Mouse (Mus musculus): ENCODE results near the gene Cenpo. TPM values are rescaled to one million over a fixed set of nuclear protein-coding genes. Genes with fewer than 3 reads are reported as not detected.

Cenpo gene
- polyA plus RNA-seq, 1 experiment, result 6.5 TPM

DNA sequence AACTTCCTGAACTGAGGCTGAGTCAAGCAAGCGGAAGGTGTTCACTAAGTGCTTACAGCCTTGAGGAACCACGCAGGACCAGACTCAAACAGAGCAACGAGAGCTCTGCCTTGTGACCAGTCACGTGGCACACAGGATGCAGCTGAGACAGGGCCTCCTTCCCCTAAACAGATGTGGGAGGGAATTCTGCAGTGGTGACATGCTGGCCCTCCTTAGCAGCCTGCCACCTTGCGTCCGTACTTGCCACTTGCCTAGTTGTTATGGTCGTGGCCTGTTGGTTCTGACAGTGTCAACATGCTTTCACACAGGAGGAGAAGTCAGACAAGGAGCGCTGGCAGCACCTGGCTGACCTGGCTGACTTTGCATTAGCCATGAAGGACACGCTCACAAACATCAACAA, 22.9 kb downstream of the Cenpo start:
- H3K4me3 ChIP-seq (ENCODE audit: insufficient read depth, low read depth, low read length), result no peak overlapping the region
- no peak overlapping the region for H3K27ac ChIP-seq (replicated peaks; ENCODE audit: low read depth, low read length)
- H3K4me1 ChIP-seq (ENCODE audit: control insufficient read depth, insufficient read depth, insufficient read length, low read length), result no peaks in the 10 kb centered on the region

DNA sequence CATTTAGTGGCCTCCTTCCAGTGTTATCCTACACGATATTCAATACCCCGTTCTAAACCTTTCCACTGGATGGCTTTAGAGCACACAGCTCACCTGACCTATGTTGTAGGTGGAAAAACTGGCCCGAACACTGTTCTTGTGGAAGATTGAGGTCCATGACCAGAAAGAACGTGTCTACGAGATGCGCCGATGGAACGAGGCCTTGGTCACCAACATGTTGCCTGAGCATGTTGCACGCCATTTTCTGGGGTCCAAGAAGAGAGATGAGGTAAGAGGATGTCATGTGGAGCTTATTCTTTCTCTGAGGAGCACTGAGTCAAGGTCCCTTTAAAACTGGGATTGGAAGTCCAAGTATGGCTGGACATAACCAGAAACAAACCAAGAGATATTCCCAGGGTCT, 24.9 kb downstream of the Cenpo start:
- Histone ChIP-seq H3K27ac (replicated peaks; ENCODE audit: low read depth, low read length) (no peak overlapping the region), H3K4me3 (ENCODE audit: insufficient read depth, low read depth, low read length) (no peak overlapping the region), H3K4me1 (ENCODE audit: control insufficient read depth, insufficient read depth, insufficient read length, low read length) (no peaks in the 10 kb centered on the region)

DNA sequence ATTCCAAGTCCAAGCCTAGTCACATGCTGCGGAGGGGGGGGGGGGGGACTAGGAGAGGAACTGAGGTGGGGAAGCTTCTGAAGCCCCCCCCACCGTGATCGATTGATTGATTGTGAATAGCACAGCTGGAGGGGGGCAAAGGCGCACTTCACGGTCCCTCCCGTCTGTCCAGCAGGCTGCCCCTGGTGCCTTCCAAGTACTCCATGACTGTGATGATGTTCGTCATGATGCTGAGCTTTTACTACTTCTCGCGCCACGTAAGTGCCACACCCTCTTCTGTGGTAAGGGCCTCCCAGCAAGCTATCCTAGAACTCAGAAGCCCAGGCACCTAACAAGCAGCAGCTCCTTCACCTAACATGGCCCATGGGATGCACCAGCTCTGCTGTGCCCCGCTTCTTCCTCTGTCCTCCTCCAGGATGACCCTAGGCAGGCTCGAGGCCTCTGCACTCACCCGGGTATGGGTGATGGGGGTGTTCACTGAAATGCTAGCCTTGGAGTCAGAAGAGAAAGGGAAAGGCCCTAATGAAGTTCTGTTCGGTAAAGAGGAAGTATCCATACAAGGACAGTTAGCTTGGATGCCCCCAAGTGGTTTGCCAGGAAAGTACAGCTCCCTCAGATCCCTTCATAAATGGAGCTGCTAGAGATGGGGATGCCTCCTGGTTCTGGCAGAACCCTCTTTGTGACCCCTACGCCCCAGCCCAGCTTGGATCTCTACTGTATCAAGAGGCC, 25.5 kb downstream of the Cenpo start:
- no peaks in the 10 kb centered on the region for H3K4me1 ChIP-seq (ENCODE audit: control insufficient read depth, insufficient read depth, insufficient read length, low read length)
- no peak overlapping the region for H3K27ac ChIP-seq (replicated peaks; ENCODE audit: low read depth, low read length)
- H3K4me3 ChIP-seq (ENCODE audit: insufficient read depth, low read depth, low read length), result no peak overlapping the region

DNA sequence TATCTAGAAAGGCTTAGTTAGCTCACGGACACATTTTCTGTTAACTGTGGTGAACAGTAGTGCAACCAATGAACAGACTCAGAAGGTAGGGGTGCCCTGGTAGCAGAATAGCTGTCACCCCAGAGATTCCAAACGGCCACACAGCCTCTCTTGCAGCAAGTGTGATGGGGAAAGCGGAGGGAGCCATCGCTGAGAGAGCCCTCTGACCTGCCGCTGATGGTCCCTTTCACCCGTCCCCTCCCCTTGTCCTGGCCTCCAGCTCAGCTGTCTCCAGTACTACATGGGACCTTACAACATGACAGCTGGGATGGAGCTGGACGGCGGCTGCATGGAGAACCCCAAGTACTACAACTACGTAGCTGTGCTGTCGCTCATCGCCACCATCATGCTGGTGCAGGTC, 28.0 kb downstream of the Cenpo start:
- Histone ChIP-seq H3K27ac (replicated peaks; ENCODE audit: low read depth, low read length) (no peak overlapping the region), H3K4me3 (ENCODE audit: insufficient read depth, low read depth, low read length) (no peak overlapping the region), H3K4me1 (ENCODE audit: control insufficient read depth, insufficient read depth, insufficient read length, low read length) (no peaks in the 10 kb centered on the region)

DNA sequence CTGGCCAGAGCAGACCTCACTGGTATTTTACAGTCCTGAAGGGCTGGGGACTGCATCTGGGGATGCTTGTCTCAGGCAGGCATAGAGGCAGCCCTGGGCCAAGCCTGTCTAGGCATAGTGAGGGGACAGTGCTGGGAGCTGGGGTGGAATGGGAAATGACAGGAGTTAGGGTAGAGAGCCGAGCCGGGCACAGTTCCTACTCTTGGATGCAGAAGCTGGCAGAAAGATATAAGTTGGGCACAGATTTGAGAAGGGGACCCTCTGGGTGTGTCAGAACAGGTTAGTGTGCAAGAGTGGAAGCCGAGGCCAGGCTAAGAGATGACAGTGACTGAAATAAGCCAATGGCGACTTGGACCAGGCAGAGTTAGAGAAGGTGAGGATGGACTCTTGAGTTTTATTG, 31.9 kb downstream of the Cenpo start:
- no peak overlapping the region for H3K27ac ChIP-seq (replicated peaks; ENCODE audit: low read depth, low read length)
- no peaks in the 10 kb centered on the region for H3K4me1 ChIP-seq (ENCODE audit: control insufficient read depth, insufficient read depth, insufficient read length, low read length)
- no peak overlapping the region for H3K4me3 ChIP-seq (ENCODE audit: insufficient read depth, low read depth, low read length)

DNA sequence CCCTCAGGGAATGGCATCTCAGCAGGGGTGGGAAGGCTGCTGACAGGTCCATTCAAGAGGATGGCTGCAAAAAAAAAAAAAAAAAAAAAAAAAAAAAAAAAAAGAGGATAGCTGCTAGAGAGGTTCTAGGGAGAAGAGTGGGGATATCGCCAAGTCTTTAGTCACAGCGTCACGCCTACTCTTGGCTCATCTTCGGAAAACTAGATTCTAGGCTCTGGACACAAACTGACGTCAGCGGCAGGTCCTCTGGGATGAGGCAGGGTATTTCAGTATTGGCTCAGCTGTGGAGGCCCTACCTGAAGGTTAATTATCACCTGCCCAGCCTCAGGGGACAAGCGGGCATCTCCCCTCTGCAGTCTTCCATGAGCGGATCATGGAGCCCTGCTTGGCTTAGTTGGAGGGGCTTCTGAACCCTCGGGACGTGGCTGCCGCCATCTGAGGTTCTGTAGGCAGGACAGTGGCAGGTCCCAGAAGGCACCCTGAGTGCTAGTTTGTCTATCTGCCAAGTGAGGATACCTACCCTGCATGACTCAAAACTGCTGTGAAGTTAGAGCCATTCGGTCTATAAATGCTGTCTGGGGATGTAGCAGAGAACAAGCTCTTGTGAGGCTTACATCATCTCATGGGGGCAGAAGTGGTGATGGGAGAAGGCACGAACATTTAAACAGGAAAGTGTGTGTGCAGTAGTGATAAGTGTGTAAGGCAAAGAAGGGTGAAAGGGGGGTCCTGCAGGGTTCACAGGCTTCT, 32.5 kb downstream of the Cenpo start:
- Histone ChIP-seq H3K27ac (replicated peaks; ENCODE audit: low read depth, low read length) (no peak overlapping the region), H3K4me3 (ENCODE audit: insufficient read depth, low read depth, low read length) (no peak overlapping the region), H3K4me1 (ENCODE audit: control insufficient read depth, insufficient read depth, insufficient read length, low read length) (no peaks in the 10 kb centered on the region)

DNA sequence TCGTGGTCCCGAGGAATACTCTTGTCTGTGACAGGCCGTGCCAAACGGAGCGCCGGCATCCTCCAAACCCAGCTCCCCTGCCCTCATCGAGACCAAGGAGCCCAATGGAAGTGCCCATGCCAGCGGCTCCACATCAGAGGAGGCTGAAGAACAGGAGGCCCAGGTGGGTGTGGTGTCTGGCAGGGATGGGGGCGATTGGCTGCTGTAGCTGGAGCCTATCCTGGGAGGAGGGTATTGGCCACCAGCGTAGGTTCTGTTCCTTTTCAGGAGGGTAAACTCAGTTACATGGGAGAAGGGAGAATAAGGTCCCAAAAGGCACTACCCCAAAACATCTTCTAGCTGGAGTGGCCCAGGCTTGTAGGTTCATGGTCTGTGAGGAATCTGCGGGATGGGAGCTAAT, 34.8 kb downstream of the Cenpo start:
- Histone ChIP-seq H3K4me1 (ENCODE audit: control insufficient read depth, insufficient read depth, insufficient read length, low read length) (peaks cover under 1% of the 10 kb centered on the region; the same call in 1 of the 2 replicates), H3K27ac (replicated peaks; ENCODE audit: low read depth, low read length) (no peak overlapping the region), H3K4me3 (ENCODE audit: insufficient read depth, low read depth, low read length) (no peak overlapping the region)

DNA sequence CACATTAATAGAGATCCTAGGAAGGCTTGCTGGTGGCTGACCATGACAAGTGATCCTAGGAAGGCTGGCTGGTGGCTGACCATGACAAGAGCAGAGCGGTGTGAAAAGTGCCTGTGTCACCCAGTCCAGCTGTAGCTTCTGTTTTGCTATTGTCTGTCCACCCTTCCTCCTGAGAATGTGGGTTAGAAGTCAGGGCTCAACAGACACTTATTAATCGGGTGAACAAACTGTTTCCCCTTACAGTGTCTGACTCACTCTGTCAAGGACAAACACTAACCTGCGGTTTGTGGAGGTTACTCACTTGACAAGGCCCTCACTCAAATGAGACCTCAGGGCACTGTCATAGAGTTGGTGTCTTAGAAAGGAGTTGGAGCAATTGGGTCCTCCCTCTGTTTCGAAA, 35.4 kb downstream of the Cenpo start:
- Histone ChIP-seq H3K27ac (replicated peaks; ENCODE audit: low read depth, low read length) (no peak overlapping the region), H3K4me3 (ENCODE audit: insufficient read depth, low read depth, low read length) (no peak overlapping the region), H3K4me1 (ENCODE audit: control insufficient read depth, insufficient read depth, insufficient read length, low read length) (peaks cover 5% of the 10 kb centered on the region)

DNA sequence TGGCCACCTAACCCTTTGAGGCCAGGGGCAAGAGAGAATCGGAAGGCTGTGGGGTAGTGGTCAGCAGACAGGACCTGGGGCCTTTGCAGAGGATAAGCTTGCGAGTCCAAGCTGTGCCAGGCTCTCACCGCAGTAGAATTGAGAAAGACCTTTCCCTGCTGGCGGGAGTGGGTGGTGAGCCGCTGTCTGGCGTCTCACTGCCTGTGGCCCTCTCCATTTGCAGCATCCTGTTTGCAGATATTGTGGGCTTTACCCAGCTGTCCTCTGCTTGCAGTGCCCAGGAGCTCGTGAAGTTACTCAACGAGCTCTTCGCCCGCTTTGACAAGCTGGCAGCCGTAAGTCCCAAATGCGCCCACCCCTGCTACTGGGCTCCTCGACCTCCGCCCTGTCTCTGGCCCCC, 39.5 kb downstream of the Cenpo start:
- no peak overlapping the region for H3K27ac ChIP-seq (replicated peaks; ENCODE audit: low read depth, low read length)
- peaks cover 15% of the 10 kb centered on the region for H3K4me1 ChIP-seq (ENCODE audit: control insufficient read depth, insufficient read depth, insufficient read length, low read length)
- no peak overlapping the region for H3K4me3 ChIP-seq (ENCODE audit: insufficient read depth, low read depth, low read length)

DNA sequence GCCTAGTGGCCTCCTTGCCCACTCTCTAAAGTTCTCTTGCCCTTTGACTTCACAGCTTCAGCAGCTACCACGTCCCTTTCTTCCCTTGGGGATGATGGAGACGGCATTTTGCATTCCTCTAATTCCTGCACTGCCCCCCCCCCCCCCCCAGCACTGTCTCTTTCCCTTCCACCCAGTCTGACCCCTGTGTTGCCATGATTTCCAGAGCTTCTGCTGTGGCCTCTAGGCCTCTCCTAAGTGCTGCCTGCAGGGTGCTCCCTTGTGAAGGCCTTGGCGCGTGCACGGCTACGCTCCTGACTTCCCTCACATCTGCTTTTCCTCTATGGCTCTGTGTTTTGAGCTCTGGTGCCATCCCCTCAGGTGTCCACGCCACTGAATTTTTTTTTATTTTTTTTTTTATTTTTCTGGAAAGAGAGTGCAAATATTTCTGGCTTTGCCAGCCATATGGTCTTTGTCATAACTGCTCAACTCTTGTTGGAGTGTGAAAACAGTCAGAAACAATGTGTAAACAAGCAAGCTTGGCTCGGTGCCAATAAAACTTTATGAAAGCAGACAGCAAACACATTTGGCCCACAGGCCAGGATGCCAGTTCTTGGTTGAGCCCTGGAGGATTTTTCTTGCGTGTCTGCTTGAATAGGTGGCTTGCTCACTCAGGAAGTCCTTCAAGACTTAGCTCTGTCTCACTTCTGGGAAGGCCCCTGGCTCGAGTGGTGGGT, 40.9 kb downstream of the Cenpo start:
- H3K4me3 ChIP-seq (ENCODE audit: insufficient read depth, low read depth, low read length), result no peak overlapping the region
- H3K27ac ChIP-seq (replicated peaks; ENCODE audit: low read depth, low read length), result peak overlapping the region; percentile 53
- H3K4me1 ChIP-seq (ENCODE audit: control insufficient read depth, insufficient read depth, insufficient read length, low read length), result peaks cover 18% of the 10 kb centered on the region

DNA sequence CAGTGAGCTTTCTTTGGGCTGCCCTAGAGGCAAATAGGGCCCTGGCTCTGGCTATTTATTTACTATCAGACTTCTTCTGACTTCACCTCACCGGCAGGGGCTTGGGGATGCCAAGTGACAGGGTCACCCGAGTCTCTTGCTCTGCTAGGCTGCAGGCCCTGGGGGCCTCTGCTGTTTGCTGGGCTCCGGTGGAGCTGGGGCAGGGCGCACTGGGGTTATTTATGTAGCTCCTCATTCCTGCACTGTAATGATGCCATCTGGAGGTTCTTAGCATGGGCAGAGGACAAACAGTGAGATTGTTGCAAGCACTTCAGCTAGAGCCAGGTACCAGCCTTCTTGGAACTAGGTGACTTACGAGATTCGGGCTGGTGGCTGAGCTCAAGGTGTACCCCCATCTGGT, 41.6 kb downstream of the Cenpo start:
- Histone ChIP-seq H3K4me1 (ENCODE audit: control insufficient read depth, insufficient read depth, insufficient read length, low read length) (peaks cover 18% of the 10 kb centered on the region), H3K4me3 (ENCODE audit: insufficient read depth, low read depth, low read length) (no peak overlapping the region), H3K27ac (replicated peaks; ENCODE audit: low read depth, low read length) (peak overlapping the region; percentile 53)

DNA sequence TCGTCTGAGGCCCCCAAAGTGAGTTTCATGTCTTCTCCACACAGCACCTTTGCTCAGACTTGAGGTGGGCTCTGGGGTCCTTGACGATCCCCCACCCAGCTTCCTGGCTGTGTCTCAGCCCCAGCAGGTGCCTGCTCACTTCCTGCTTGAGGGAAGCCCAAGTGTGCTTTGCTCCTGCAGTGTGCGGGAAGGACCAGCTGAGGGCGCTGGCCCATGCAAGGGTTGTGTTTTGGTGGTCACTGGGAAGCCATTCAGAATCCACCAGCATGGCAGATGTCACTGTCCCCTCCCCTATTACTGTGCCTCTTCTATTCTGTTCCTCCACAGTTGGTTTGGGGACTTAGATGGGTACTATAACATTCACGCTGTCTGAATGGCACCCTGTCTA, 45.0 kb downstream of the Cenpo start:
- H3K27ac ChIP-seq (replicated peaks; ENCODE audit: low read depth, low read length), result no peak overlapping the region
- H3K4me1 ChIP-seq (ENCODE audit: control insufficient read depth, insufficient read depth, insufficient read length, low read length), result peaks cover 15% of the 10 kb centered on the region
- no peak overlapping the region for H3K4me3 ChIP-seq (ENCODE audit: insufficient read depth, low read depth, low read length)

DNA sequence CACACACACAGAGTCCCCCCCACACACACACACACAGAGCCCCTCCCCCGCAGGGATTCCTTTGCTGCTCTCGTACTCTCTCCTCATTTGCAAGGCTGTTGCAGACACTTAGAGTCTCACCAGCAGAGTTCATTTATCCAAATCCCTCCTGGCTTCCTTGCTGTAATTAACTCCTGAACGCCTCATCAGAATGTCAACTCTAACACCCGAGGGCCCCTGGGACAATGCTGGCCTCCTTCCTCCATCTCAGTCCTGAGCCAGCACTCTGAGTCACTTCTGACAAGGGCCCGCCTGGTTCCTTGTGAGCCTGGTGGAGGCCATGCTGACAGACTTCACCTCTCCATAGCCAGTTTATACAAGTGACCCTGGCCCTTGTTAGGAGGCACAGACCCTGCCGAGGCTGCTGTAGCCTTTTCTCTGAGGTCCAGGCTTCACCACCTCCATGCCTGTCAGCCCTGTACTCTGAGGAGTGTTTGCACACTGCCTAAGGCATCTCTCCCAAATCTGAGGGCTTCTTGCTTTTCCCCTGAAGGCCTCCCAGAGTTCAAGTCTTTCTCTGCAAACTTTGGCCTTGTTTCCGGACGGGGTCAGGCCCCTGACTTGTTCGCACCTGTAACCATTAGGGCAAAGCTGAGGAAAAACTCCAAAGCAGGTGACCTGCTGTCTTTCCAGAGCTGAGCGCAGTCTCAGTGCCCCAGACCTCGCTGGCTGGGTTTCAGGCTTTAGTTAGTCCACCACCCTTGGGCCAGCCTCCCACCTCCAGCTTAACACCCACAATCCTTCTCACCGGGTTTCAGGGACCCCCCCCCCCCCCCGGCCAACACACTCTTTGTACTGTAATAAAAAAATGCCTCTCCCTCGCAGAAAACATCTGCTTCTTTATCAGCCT, 45.7 kb downstream of the Cenpo start:
- Histone ChIP-seq H3K27ac (replicated peaks; ENCODE audit: low read depth, low read length) (peak overlapping the region; percentile 59), H3K4me3 (ENCODE audit: insufficient read depth, low read depth, low read length) (no peak overlapping the region), H3K4me1 (ENCODE audit: control insufficient read depth, insufficient read depth, insufficient read length, low read length) (peaks cover 10% of the 10 kb centered on the region)

DNA sequence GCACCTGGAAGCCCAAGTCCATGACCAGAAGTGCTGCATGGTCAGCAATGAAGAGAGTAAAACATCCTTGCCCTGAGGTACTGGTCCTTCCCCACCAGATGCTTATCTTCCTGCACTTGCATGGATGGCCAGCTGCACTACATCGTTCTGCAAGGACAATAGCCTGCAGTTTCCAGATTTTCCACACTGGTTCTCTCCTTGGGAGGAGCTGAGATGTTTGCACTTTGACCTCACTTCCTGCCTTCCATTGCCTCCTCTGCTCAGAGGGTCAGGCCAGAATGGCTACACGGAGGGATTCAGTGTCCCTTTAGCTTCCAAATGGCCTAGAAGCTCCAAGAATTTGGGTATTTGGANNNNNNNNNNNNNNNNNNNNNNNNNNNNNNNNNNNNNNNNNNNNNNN, 49.4 kb downstream of the Cenpo start:
- no peak overlapping the region for H3K4me3 ChIP-seq (ENCODE audit: insufficient read depth, low read depth, low read length)
- peaks cover 5% of the 10 kb centered on the region for H3K4me1 ChIP-seq (ENCODE audit: control insufficient read depth, insufficient read depth, insufficient read length, low read length)
- no peak overlapping the region for H3K27ac ChIP-seq (replicated peaks; ENCODE audit: low read depth, low read length)

DNA sequence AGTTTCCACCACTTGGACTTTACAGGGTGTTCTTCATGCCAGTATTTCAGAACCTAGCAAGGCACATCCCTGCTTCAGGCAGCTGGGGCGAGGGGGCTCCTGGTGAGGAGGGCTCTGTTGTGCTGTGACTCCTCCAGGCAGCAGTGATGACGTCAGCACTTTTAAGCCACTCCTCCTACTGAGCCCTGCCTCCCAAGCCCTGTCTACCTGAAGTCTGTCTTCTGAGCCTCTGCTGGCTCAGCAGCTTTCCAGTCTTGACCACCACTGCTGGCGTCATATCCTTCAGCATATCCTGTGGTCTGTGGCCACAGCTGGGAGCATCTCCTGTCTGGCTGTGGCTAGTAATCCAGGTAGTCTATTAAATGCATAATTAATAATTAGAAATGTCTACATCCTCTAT, 53.6 kb downstream of the Cenpo start:
- Histone ChIP-seq H3K4me1 (ENCODE audit: control insufficient read depth, insufficient read depth, insufficient read length, low read length) (peaks cover 5% of the 10 kb centered on the region), H3K27ac (replicated peaks; ENCODE audit: low read depth, low read length) (peak overlapping the region; percentile 80), H3K4me3 (ENCODE audit: insufficient read depth, low read depth, low read length) (no peak overlapping the region)

Measured in brown adipose tissue, adult 24 weeks (tissue).